Mouse (Mus musculus) intestine, embryonic 16.5 days (tissue): ENCODE measurements around the gene 4632433K11Rik. TPM values are rescaled to one million over a fixed set of nuclear protein-coding genes. Genes with fewer than 3 reads are reported as not detected.
A peak's percentile ranks its signal among the peaks of the same experiment; 100 is the strongest.

Experiments
- ATAC-seq: fragments of 200-750 bp; cut with Nextera tagmentation; 2 replicates; pipeline ENCODE4 v1.8.0; 2017; ENCODE audit warnings: moderate TSS enrichment, moderate library complexity
- H3K27ac ChIP-seq: fragments of 300-500 bp; sonication (generic); 2 replicates; pipeline ENCODE4 v1.5.1; 2014; ENCODE audit warnings: mild to moderate bottlenecking, low read length
- H3K27me3 ChIP-seq: fragments of 300-500 bp; sonication (generic); replicated peaks from 2 replicates; pipeline ENCODE4 v1.6.1; 2014; ENCODE audit warnings: low read length, control low read depth, mixed read lengths; ENCODE audit not compliant: control insufficient read depth, insufficient read depth
- H3K36me3 ChIP-seq: fragments of 300-500 bp; sonication (generic); 2 replicates; pipeline ENCODE4 v1.6.1; 2014; ENCODE audit warnings: low read length, control low read depth; ENCODE audit not compliant: control insufficient read depth, insufficient read depth
- H3K4me1 ChIP-seq: fragments of 300-500 bp; sonication (generic); 2 replicates; pipeline ENCODE4 v1.6.1; 2014; ENCODE audit warnings: low read length, control low read depth, mixed read lengths; ENCODE audit not compliant: control insufficient read depth, insufficient read depth
- H3K4me2 ChIP-seq: fragments of 300-500 bp; sonication (generic); 2 replicates; pipeline ENCODE4 v1.6.1; 2014; ENCODE audit warnings: low read depth, low read length, control low read depth
- H3K4me3 ChIP-seq: fragments of 300-500 bp; sonication (generic); 2 replicates; pipeline ENCODE4 v1.5.1; 2014; ENCODE audit warnings: mild to moderate bottlenecking, low read length
- H3K9ac ChIP-seq: fragments of 300-500 bp; sonication (generic); 2 replicates; pipeline ENCODE4 v1.6.1; 2014; ENCODE audit warnings: low read depth, low read length
- H3K9me3 ChIP-seq: fragments of 300-500 bp; sonication (generic); 2 replicates; pipeline ENCODE4 v1.6.1; 2016; ENCODE audit warnings: low read length, control low read depth; ENCODE audit not compliant: control insufficient read depth
- WGBS: fragments of 180-500 bp; shearing (Covaris S2); extraction: QIAGEN DNeasy Blood & Tissue Kit; methylation state at CpG from one replicate; pipeline ENCODE4 v1.1.7; 2014; 5-methylcytosine and 5-hydroxymethylcytosine counted together
- polyA plus RNA-seq: library from polyadenylated mRNA; unstranded; fragments of >200 nt; fragmentation: Nextera tagmentation; extraction: Ambion mirVana; gene quantifications from 2 replicates; pipeline ENCODE4 v1.2.1, GENCODE M21; 2015

4632433K11Rik gene
- polyA plus RNA-seq: not detected in 2 replicates

GRCm38 (mm10) chr7:5033818-5034217 is at the start of gene 4632433K11Rik:
TSS of gene 4632433K11Rik (plus strand) at chr7:5034118.
- 87% methylated on average over 3 of the region's 3 CpGs for WGBS
- Histone ChIP-seq H3K27ac (no peak within 1 kb of the TSS), H3K36me3 (peaks cover 61% of the 10 kb centered on the region), H3K9me3 (peaks cover 32% of the 10 kb centered on the region), H3K4me3 (no peak within 1 kb of the TSS), H3K27me3 (no peaks in the 10 kb centered on the region), H3K9ac (no peak within 1 kb of the TSS), H3K4me1 (peaks cover 6% of the 10 kb centered on the region), H3K4me2 (no peak within 1 kb of the TSS)
- ATAC-seq: no peak

- H3K4me2 ChIP-seq: no peak overlapping the region
- no peak overlapping the region for H3K9ac ChIP-seq
- H3K4me3 ChIP-seq: no peak overlapping the region
- 53% methylated on average over 2 of the region's 2 CpGs for WGBS
- peaks cover 11% of the 10 kb centered on the region for H3K36me3 ChIP-seq
- no peaks in the 10 kb centered on the region for H3K4me1 ChIP-seq
- no peak overlapping the region for H3K27ac ChIP-seq
- ATAC-seq: no peak
- peaks cover under 1% of the 10 kb centered on the region; the same call in 1 of the 2 replicates for H3K9me3 ChIP-seq
- H3K27me3 ChIP-seq: no peaks in the 10 kb centered on the region
Observed at GRCm38 (mm10) chr7:4988250-4988649, 45.7 kb upstream of the 4632433K11Rik start.

GRCm38 (mm10) chr7:4993347-4993998 is 40.4 kb upstream of the 4632433K11Rik start:
- Histone ChIP-seq H3K4me1 (peaks cover 12% of the 10 kb centered on the region), H3K36me3 (peaks cover 19% of the 10 kb centered on the region), H3K27me3 (no peaks in the 10 kb centered on the region), H3K4me2 (no peak overlapping the region), H3K9me3 (peaks cover 10% of the 10 kb centered on the region), H3K27ac (no peak overlapping the region), H3K9ac (no peak overlapping the region), H3K4me3 (no peak overlapping the region)
- WGBS: 55% methylated on average over 55 of the region's 55 CpGs
- ATAC-seq: no peak

- 61% methylated on average over 59 of the region's 59 CpGs for WGBS
Observed at GRCm38 (mm10) chr7:4993999-4994788, 39.7 kb upstream of the 4632433K11Rik start.

GRCm38 (mm10) chr7:4995268-4996002 is 38.5 kb upstream of the 4632433K11Rik start:
- peak; percentile 0 for ATAC-seq
- H3K9ac ChIP-seq: peak overlapping the region; percentile 91
- H3K4me2 ChIP-seq: peak overlapping the region; percentile 82
- WGBS: 7% methylated on average over 19 of the region's 19 CpGs
- no peaks in the 10 kb centered on the region for H3K27me3 ChIP-seq
- H3K4me3 ChIP-seq: peak overlapping the region; percentile 68
- H3K27ac ChIP-seq: peak overlapping the region; percentile 64
- peaks cover 12% of the 10 kb centered on the region for H3K4me1 ChIP-seq
- peaks cover 10% of the 10 kb centered on the region for H3K9me3 ChIP-seq
- peaks cover 19% of the 10 kb centered on the region for H3K36me3 ChIP-seq

More at GRCm38 (mm10) chr7:4993999-4994788, 39.7 kb upstream of the 4632433K11Rik start:
- peaks cover 19% of the 10 kb centered on the region for H3K36me3 ChIP-seq
- H3K27ac ChIP-seq: no peak overlapping the region
- no peaks in the 10 kb centered on the region for H3K27me3 ChIP-seq
- ATAC-seq: no peak
- no peak overlapping the region for H3K9ac ChIP-seq
- no peak overlapping the region for H3K4me3 ChIP-seq
- peaks cover 12% of the 10 kb centered on the region for H3K4me1 ChIP-seq
- peaks cover 10% of the 10 kb centered on the region for H3K9me3 ChIP-seq
- H3K4me2 ChIP-seq: no peak overlapping the region; the same call in 1 of the 2 replicates

- ATAC-seq: peak; percentile 89
- H3K4me1 ChIP-seq: peaks cover 12% of the 10 kb centered on the region
- H3K4me2 ChIP-seq: peak within 1 kb of the TSS; percentile 82
- H3K27ac ChIP-seq: peak within 1 kb of the TSS; percentile 66
- H3K4me3 ChIP-seq: peak within 1 kb of the TSS; percentile 68
- peak within 1 kb of the TSS; percentile 91 for H3K9ac ChIP-seq
- WGBS: 7% methylated on average over 14 of the region's 26 CpGs
- H3K27me3 ChIP-seq: no peaks in the 10 kb centered on the region
- peaks cover 10% of the 10 kb centered on the region for H3K9me3 ChIP-seq
- peaks cover 19% of the 10 kb centered on the region for H3K36me3 ChIP-seq
Observed at GRCm38 (mm10) chr7:4996003-4996895, 37.7 kb upstream of the 4632433K11Rik start, which contains the start of gene Zfp579. TSS of gene Zfp579 (minus strand) at chr7:4996158.

- peak overlapping the region; percentile 68; the same call in 1 of the 2 replicates for H3K4me3 ChIP-seq
- H3K9me3 ChIP-seq: peaks cover 10% of the 10 kb centered on the region
- whole genome bisulfite sequencing: 62% methylated on average over 7 of the region's 8 CpGs
- peaks cover 12% of the 10 kb centered on the region for H3K4me1 ChIP-seq
- no peak for ATAC-seq
- peak overlapping the region; percentile 91; the same call in 1 of the 2 replicates for H3K9ac ChIP-seq
- peak overlapping the region; percentile 82 for H3K4me2 ChIP-seq
- peaks cover 19% of the 10 kb centered on the region for H3K36me3 ChIP-seq
- H3K27me3 ChIP-seq: no peaks in the 10 kb centered on the region
- 0 out of 2 replicates have a peak overlapping the region, but pooled peaks have one; percentile 1 for H3K27ac ChIP-seq
Observed at GRCm38 (mm10) chr7:4996934-4997333, 37.0 kb upstream of the 4632433K11Rik start.

- no peak for ATAC-seq
- Histone ChIP-seq H3K4me1 (peaks cover 10% of the 10 kb centered on the region), H3K36me3 (no peaks in the 10 kb centered on the region), H3K27ac (no peak overlapping the region), H3K9me3 (no peaks in the 10 kb centered on the region), H3K9ac (no peak overlapping the region), H3K4me3 (no peak overlapping the region), H3K27me3 (no peaks in the 10 kb centered on the region), H3K4me2 (no peak overlapping the region)
- 62% methylated on average over 2 of the region's 2 CpGs for WGBS
Observed at GRCm38 (mm10) chr7:4999876-5000275, 34.0 kb upstream of the 4632433K11Rik start.
